Mouse (Mus musculus) embryonic facial prominence, embryonic 12.5 days (tissue): ENCODE results near the gene Cd200r1. TPM values are rescaled to one million over a fixed set of nuclear protein-coding genes. Genes with fewer than 3 reads are reported as not detected.
"Not testable (repeated sequence)": the region's sequence is repeated elsewhere in the genome, so short reads cannot be mapped to it uniquely, and the experiment has no call there.

Source experiments
- ATAC-seq: fragments of 200-750 bp; cut with Nextera tagmentation; 2 replicates; pipeline ENCODE4 v1.8.0; 2017; ENCODE audit not compliant: insufficient number of reproducible peaks, insufficient read depth, low FRiP score, low TSS enrichment
- H3K27ac ChIP-seq: fragments of 300-500 bp; sonication (generic); 2 replicates; pipeline ENCODE4 v1.5.1; 2016; ENCODE audit warnings: mild to moderate bottlenecking
- H3K27me3 ChIP-seq: fragments of 300-500 bp; sonication (generic); 2 replicates; pipeline ENCODE4 v1.6.1; 2016; ENCODE audit warnings: mild to moderate bottlenecking, moderate library complexity
- H3K36me3 ChIP-seq: fragments of 300-500 bp; sonication (generic); 2 replicates; pipeline ENCODE4 v1.6.1; 2016; ENCODE audit warnings: mild to moderate bottlenecking
- H3K4me1 ChIP-seq: fragments of 300-500 bp; sonication (generic); 2 replicates; pipeline ENCODE4 v1.6.1; 2016
- H3K4me2 ChIP-seq: fragments of 300-500 bp; sonication (generic); replicated peaks from 2 replicates; pipeline ENCODE4 v1.6.1; 2016; ENCODE audit warnings: mild to moderate bottlenecking, moderate library complexity
- H3K4me3 ChIP-seq: fragments of 300-500 bp; sonication (generic); 2 replicates; pipeline ENCODE4 v1.5.1; 2016; ENCODE audit warnings: mild to moderate bottlenecking
- H3K9ac ChIP-seq: fragments of 300-500 bp; sonication (generic); 2 replicates; pipeline ENCODE4 v1.6.1; 2016; ENCODE audit warnings: mild to moderate bottlenecking, moderate library complexity
- H3K9me3 ChIP-seq: fragments of 300-500 bp; sonication (generic); 2 replicates; pipeline ENCODE4 v1.6.1; 2016; ENCODE audit warnings: mild to moderate bottlenecking, moderate library complexity
- WGBS: fragments of 180-500 bp; shearing (Covaris S2); methylation state at CpG from one replicate; pipeline ENCODE4 v1.1.7; 2016; 5-methylcytosine and 5-hydroxymethylcytosine counted together
- polyA plus RNA-seq: library from polyadenylated mRNA; unstranded; fragments of >200 nt; fragmentation: Nextera tagmentation; extraction: Ambion mirVana; gene quantifications from 2 replicates; pipeline ENCODE4 v1.2.1, GENCODE M21; 2016

Cd200r1 gene
- polyA plus RNA-seq, 1 experiment from 2014 or later = 0.82 TPM

DNA sequence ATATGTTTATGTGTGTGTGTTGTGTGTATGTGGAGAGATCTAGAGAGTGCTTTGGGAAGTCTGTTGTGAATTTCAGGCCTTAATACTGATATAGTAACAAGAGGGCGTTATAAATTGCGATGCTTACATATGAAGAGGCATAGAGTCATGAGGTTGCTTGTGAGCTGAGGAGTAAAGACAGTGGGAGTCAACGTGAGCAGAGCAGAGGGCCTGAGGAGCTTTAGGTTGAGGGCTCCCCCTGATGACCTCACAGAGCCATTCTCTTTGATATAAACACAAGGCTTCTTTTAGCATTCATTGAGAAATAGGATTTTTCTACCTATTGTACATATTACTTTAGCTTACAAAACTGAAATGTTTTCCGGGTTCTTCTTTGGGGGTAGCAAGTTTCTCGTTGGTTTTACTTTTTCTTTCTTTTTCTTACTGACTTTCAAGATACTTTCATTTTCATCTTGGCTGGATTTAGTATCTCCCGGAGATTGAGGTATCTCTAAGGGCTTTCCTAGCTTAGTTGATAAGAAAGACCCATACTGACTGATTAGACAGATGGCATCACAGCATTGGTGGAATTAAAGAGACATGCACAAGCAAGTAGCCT is 47.0 kb downstream of the Cd200r1 start:
- Histone ChIP-seq H3K36me3 (no peaks in the 10 kb centered on the region), H3K27ac (no peak overlapping the region), H3K9me3 (no peaks in the 10 kb centered on the region), H3K4me1 (no peaks in the 10 kb centered on the region), H3K27me3 (no peaks in the 10 kb centered on the region), H3K9ac (no peak overlapping the region), H3K4me3 (no peak overlapping the region), H3K4me2 (no peak overlapping the region)
- ATAC-seq = no peak
- WGBS = 77% methylated on average over 6 of the region's 6 CpGs

GRCm38 (mm10) chr16:44818010-44818409 is 52.5 kb downstream of the Cd200r1 start:
- Histone ChIP-seq H3K27me3 (no peaks in the 10 kb centered on the region), H3K4me2 (no peak overlapping the region), H3K4me3 (no peak overlapping the region), H3K27ac (no peak overlapping the region), H3K9ac (no peak overlapping the region), H3K36me3 (no peaks in the 10 kb centered on the region), H3K9me3 (no peaks in the 10 kb centered on the region), H3K4me1 (no peaks in the 10 kb centered on the region)
- no peak for ATAC-seq
- 33% methylated on average over 1 of the region's 1 CpGs for WGBS

DNA sequence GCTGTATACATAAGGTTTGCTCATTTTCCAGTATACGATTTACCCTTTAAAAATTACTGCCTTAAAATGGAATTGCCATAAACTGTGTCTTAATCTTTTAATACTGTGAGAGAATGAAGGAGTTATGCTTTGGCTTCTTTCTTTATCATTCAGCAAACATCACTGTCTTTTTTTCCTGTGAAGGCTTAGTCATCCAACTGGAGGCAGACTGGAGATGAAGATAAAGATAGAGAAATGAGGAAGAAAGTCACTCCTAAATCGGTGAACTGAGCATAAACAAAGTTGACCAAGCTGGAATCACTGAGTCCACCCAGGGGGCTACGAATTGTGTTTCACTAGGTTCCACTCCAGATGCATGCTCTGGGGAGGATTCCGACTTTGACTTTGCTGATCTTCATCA is 55.0 kb downstream of the Cd200r1 start:
- ATAC-seq = no peak
- 80% methylated on average over 4 of the region's 4 CpGs for WGBS
- no peaks in the 10 kb centered on the region for H3K36me3 ChIP-seq
- H3K4me1 ChIP-seq = no peaks in the 10 kb centered on the region
- H3K9ac ChIP-seq = no peak overlapping the region
- H3K27me3 ChIP-seq = no peaks in the 10 kb centered on the region
- no peak overlapping the region for H3K27ac ChIP-seq
- H3K9me3 ChIP-seq = no peaks in the 10 kb centered on the region
- no peak overlapping the region for H3K4me2 ChIP-seq
- H3K4me3 ChIP-seq = no peak overlapping the region

GRCm38 (mm10) chr16:44832286-44832685 is 66.8 kb downstream of the Cd200r1 start:
- no peak overlapping the region for H3K4me3 ChIP-seq
- no peak overlapping the region for H3K27ac ChIP-seq
- H3K9ac ChIP-seq = no peak overlapping the region
- no peaks in the 10 kb centered on the region for H3K4me1 ChIP-seq
- no peak for ATAC-seq
- no peaks in the 10 kb centered on the region for H3K36me3 ChIP-seq
- H3K27me3 ChIP-seq = no peaks in the 10 kb centered on the region
- H3K9me3 ChIP-seq = no peaks in the 10 kb centered on the region
- WGBS = 77% methylated on average over 3 of the region's 3 CpGs
- no peak overlapping the region for H3K4me2 ChIP-seq

DNA sequence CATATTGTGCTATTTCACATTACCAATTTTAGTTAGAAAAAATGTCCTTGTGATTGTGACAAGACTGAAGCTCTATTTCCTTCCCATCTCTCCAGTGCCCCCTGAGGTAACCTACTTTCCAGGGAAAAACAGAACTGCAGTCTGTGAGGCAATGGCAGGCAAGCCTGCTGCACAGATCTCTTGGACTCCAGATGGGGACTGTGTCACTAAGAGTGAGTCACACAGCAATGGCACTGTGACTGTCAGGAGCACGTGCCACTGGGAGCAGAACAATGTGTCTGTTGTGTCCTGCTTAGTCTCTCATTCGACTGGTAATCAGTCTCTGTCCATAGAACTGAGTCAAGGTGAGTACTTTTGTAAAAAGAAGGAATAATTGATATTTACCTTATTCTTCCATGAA is 67.7 kb downstream of the Cd200r1 start:
- H3K36me3 ChIP-seq, H3K27ac ChIP-seq, ATAC-seq, H3K9me3 ChIP-seq, H3K9ac ChIP-seq, H3K4me2 ChIP-seq, H3K27me3 ChIP-seq, H3K4me1 ChIP-seq, H3K4me3 ChIP-seq: not testable (repeated sequence)
- WGBS = 29% methylated on average over 2 of the region's 2 CpGs

Other genes with a start within 250 kb of the Cd200r1 start
- gene Boc, start 206.8 kb upstream of the Cd200r1 start, polyA plus RNA-seq = 37.1 and 37.3 TPM in 2 replicates
- gene Nepro, start 41.4 kb upstream of the Cd200r1 start, polyA plus RNA-seq = 12.6 and 12.9 TPM in 2 replicates
- 28.0 and 33.5 TPM in 2 replicates for gene Gtpbp8, start 19.4 kb upstream of the Cd200r1 start, polyA plus RNA-seq
- not detected in 2 replicates for gene Cd200r4, start 46.0 kb downstream of the Cd200r1 start, polyA plus RNA-seq
- 0.13 TPM in 1 of 2 replicates, not detected in the other for gene Cd200r2, start 101.4 kb downstream of the Cd200r1 start, polyA plus RNA-seq
- gene Cd200r3, start 177.9 kb downstream of the Cd200r1 start, polyA plus RNA-seq = 0.17 TPM in 1 of 2 replicates, not detected in the other